Mouse (Mus musculus): Measurements from ENCODE around the gene Steap3. TPM values are rescaled to one million over a fixed set of nuclear protein-coding genes. Genes with fewer than 3 reads are reported as not detected.

The Steap3 gene
- polyA plus RNA-seq, 1 experiment from 2014 or later: 3.6 TPM

GRCm38 (mm10) chr1:120266460-120266859 lies 6.0 kb downstream of the Steap3 start:
- Histone ChIP-seq H3K36me3 (no peaks in the 10 kb centered on the region), H3K4me1 (replicated peaks) (peaks cover 20% of the 10 kb centered on the region), H3K27ac (no peak overlapping the region), H3K27me3 (ENCODE audit: insufficient read depth, poor library complexity, severe bottlenecking) (peaks cover 22% of the 10 kb centered on the region), H3K4me3 (no peak overlapping the region), H3K9me3 (no peaks in the 10 kb centered on the region)
- no peak for DNase-seq (ENCODE audit: low spot score)
- 41% methylated on average over 4 of the region's 4 CpGs for WGBS

DNA sequence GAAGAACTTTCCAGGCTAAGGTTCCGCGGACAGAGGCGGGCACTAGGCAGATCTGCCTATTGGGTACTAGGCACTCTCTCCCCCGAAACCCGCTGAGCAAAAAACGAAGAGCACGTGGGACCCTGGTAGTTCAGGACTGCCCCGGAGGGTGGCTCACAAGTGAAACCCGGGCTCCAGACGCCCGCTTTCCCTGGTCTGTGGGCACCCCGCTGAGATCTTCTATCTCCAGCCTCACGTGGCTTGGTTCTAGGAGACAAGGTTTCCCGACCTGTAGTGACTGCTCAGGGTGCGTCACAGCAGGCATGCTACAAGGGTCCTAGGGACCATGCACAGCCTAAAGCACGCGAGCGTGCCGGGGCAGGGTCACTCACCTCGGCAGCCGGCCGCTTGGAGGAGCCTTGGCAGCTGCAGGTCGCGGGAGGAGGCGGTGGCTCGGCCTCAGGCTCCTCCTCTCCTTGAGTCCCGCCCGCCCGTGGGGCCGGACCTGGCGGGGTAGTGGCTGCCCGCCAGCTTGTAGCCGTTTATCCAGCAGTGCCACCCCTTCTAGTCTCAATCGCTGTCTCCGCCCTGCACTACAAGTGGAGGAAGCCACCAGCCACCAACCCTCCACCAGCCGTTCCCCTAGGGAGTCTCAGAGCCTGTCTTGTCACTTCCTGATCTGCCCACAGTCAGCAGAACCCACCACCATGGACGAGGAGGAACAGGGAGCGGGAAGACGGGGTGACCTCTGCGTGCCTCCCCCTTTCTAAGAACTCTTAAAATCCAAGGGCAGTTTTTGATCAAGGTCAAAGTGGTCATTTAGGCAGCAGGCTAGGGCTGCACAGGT lies 7.4 kb downstream of the Steap3 start:
- H3K9me3 ChIP-seq: no peaks in the 10 kb centered on the region
- no peaks in the 10 kb centered on the region for H3K36me3 ChIP-seq
- H3K4me3 ChIP-seq: peak overlapping the region; percentile 58
- 1% methylated on average over 40 of the region's 40 CpGs for WGBS
- H3K27me3 ChIP-seq (ENCODE audit: insufficient read depth, poor library complexity, severe bottlenecking): peaks cover 22% of the 10 kb centered on the region
- peak overlapping the region; percentile 59 for H3K27ac ChIP-seq
- peaks cover 17% of the 10 kb centered on the region for H3K4me1 ChIP-seq (replicated peaks)
- DNase-seq (ENCODE audit: low spot score): peak; percentile 74

- no peak for DNase-seq (ENCODE audit: low spot score)
- WGBS: 85% methylated on average over 4 of the region's 4 CpGs
Measured at GRCm38 (mm10) chr1:120263226-120263625, 9.3 kb downstream of the Steap3 start.

GRCm38 (mm10) chr1:120261166-120261565 lies 11.3 kb downstream of the Steap3 start:
- Histone ChIP-seq H3K4me3 (no peak overlapping the region), H3K9me3 (no peaks in the 10 kb centered on the region), H3K27me3 (ENCODE audit: insufficient read depth, poor library complexity, severe bottlenecking) (peaks cover 22% of the 10 kb centered on the region), H3K36me3 (no peaks in the 10 kb centered on the region), H3K4me1 (replicated peaks) (peaks cover 24% of the 10 kb centered on the region), H3K27ac (no peak overlapping the region)
- DNase-seq (ENCODE audit: low spot score): no peak
- WGBS: 95% methylated on average over 5 of the region's 5 CpGs

More at GRCm38 (mm10) chr1:120263226-120263625, 9.3 kb downstream of the Steap3 start:
- H3K36me3 ChIP-seq: no peaks in the 10 kb centered on the region
- no peaks in the 10 kb centered on the region for H3K9me3 ChIP-seq
- H3K27ac ChIP-seq: no peak overlapping the region
- peaks cover 22% of the 10 kb centered on the region for H3K27me3 ChIP-seq (ENCODE audit: insufficient read depth, poor library complexity, severe bottlenecking)
- no peak overlapping the region for H3K4me3 ChIP-seq
- H3K4me1 ChIP-seq (replicated peaks): peaks cover 24% of the 10 kb centered on the region

GRCm38 (mm10) chr1:120259249-120259648 lies 13.3 kb downstream of the Steap3 start:
- DNase-seq (ENCODE audit: low spot score): no peak
- H3K4me3 ChIP-seq: no peak overlapping the region
- 82% methylated on average over 7 of the region's 7 CpGs for whole genome bisulfite sequencing
- H3K27ac ChIP-seq: no peak overlapping the region
- no peaks in the 10 kb centered on the region for H3K9me3 ChIP-seq
- peaks cover 10% of the 10 kb centered on the region for H3K27me3 ChIP-seq (ENCODE audit: insufficient read depth, poor library complexity, severe bottlenecking)
- peaks cover 9% of the 10 kb centered on the region; the same call in 1 of the 2 replicates for H3K4me1 ChIP-seq (replicated peaks)
- H3K36me3 ChIP-seq: no peaks in the 10 kb centered on the region

GRCm38 (mm10) chr1:120258744-120259143 lies 13.8 kb downstream of the Steap3 start:
- no peak for DNase-seq (ENCODE audit: low spot score)
- no peak overlapping the region for H3K4me3 ChIP-seq
- H3K27ac ChIP-seq: no peak overlapping the region
- H3K9me3 ChIP-seq: no peaks in the 10 kb centered on the region
- H3K4me1 ChIP-seq (replicated peaks): peaks cover 9% of the 10 kb centered on the region; the same call in 1 of the 2 replicates
- H3K27me3 ChIP-seq (ENCODE audit: insufficient read depth, poor library complexity, severe bottlenecking): peaks cover 5% of the 10 kb centered on the region
- no peaks in the 10 kb centered on the region for H3K36me3 ChIP-seq
- 56% methylated on average over 9 of the region's 9 CpGs for WGBS

GRCm38 (mm10) chr1:120258245-120258644 lies 14.3 kb downstream of the Steap3 start:
- DNase-seq (ENCODE audit: low spot score): no peak
- 89% methylated on average over 8 of the region's 8 CpGs for WGBS
- Histone ChIP-seq H3K4me3 (no peak overlapping the region), H3K4me1 (replicated peaks) (peaks cover 9% of the 10 kb centered on the region; the same call in 1 of the 2 replicates), H3K9me3 (no peaks in the 10 kb centered on the region), H3K27me3 (ENCODE audit: insufficient read depth, poor library complexity, severe bottlenecking) (peaks cover under 1% of the 10 kb centered on the region; the same call in 1 of the 2 replicates), H3K36me3 (no peaks in the 10 kb centered on the region), H3K27ac (no peak overlapping the region)

GRCm38 (mm10) chr1:120253751-120254150 lies 18.8 kb downstream of the Steap3 start:
- Histone ChIP-seq H3K36me3 (no peaks in the 10 kb centered on the region), H3K27me3 (ENCODE audit: insufficient read depth, poor library complexity, severe bottlenecking) (no peaks in the 10 kb centered on the region), H3K4me3 (no peak overlapping the region), H3K4me1 (replicated peaks) (peaks cover 4% of the 10 kb centered on the region; the same call in 1 of the 2 replicates), H3K27ac (no peak overlapping the region), H3K9me3 (no peaks in the 10 kb centered on the region)
- no peak for DNase-seq (ENCODE audit: low spot score)
- whole genome bisulfite sequencing: 82% methylated on average over 6 of the region's 6 CpGs

DNA sequence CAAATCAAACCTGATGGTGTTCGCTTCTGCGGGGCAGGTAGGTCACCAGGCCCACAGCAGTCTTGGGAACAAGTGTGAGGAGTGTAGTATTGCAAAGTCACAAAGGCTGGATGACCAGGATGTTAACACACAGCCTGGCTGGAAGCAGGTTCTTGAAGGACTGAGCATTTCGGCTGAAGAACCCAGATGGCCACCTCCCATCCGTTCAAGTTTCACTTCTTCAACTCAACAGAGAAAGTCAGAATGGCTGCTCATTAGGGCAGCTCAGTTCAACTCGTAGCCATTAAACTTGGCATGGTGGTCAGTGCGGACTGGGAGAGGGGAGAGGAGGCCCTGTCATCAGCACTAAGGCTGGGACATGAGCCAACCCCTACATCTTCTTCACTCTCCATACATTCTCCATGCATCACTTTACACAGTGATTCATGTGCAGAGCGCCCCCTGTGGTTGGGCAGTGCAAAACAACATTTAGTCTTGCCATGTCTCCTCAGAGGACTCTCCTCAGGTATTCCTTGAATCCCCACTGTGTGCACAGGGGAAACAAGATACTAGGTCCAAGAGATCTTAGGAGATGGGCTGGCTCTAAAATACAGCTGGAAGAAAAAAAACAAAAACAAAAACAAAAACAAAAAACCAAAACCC lies 19.9 kb downstream of the Steap3 start:
- no peak overlapping the region for H3K27ac ChIP-seq
- H3K9me3 ChIP-seq: no peaks in the 10 kb centered on the region
- DNase-seq (ENCODE audit: low spot score): no peak
- no peaks in the 10 kb centered on the region for H3K4me1 ChIP-seq (replicated peaks)
- H3K4me3 ChIP-seq: no peak overlapping the region
- 86% methylated on average over 7 of the region's 7 CpGs for WGBS
- no peaks in the 10 kb centered on the region for H3K36me3 ChIP-seq
- H3K27me3 ChIP-seq (ENCODE audit: insufficient read depth, poor library complexity, severe bottlenecking): no peaks in the 10 kb centered on the region

GRCm38 (mm10) chr1:120251193-120251592 lies 21.3 kb downstream of the Steap3 start:
- Histone ChIP-seq H3K27ac (no peak overlapping the region), H3K9me3 (no peaks in the 10 kb centered on the region), H3K4me3 (no peak overlapping the region), H3K27me3 (ENCODE audit: insufficient read depth, poor library complexity, severe bottlenecking) (no peaks in the 10 kb centered on the region), H3K36me3 (no peaks in the 10 kb centered on the region), H3K4me1 (replicated peaks) (no peaks in the 10 kb centered on the region)
- no peak for DNase-seq (ENCODE audit: low spot score)
- WGBS: 97% methylated on average over 1 of the region's 1 CpGs

DNA sequence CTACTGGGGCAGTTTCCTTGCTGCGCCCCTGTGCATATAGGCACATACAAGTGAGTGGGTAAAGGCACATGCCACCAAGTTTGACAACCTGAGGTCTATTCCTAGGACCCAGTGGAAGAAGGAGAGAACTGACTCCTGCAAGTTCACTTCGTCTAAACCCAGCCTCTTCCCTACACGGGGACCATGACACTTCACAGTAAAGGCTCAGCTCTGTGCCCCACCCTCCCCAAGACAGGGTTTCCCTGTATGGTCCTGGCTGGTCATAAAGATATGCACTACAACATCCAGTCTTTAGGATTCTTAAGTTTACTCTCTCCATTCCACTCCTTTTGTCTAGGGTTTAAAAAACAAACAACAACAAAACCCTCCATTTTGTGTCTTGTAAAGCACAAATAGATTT lies 21.9 kb downstream of the Steap3 start:
- H3K36me3 ChIP-seq: no peaks in the 10 kb centered on the region
- H3K4me1 ChIP-seq (replicated peaks): 0 out of 2 replicates have a peak, but pooled peaks cover 2% of the 10 kb centered on the region
- WGBS: 83% methylated on average over 3 of the region's 3 CpGs
- no peaks in the 10 kb centered on the region for H3K27me3 ChIP-seq (ENCODE audit: insufficient read depth, poor library complexity, severe bottlenecking)
- H3K9me3 ChIP-seq: no peaks in the 10 kb centered on the region
- no peak for DNase-seq (ENCODE audit: low spot score)
- H3K27ac ChIP-seq: no peak overlapping the region
- no peak overlapping the region for H3K4me3 ChIP-seq

DNA sequence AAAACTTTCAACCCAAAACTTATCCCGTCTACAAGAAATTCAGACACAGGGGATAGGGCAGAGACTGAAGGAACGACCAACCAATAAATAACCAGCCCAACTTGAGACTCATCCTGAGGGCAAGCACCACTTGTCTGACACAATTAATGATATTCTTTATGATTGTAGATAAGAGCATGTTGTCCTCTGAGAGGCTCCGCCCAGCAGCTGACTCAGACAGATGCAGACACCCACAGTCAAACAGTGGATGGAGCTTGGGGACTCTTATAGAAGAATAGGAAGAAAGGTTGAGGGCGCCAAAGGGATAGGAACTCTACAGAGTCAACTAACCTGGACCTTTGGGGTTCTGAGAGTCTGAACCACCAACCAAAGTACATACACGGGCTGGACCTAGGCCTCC lies 22.7 kb downstream of the Steap3 start:
- Histone ChIP-seq H3K4me1 (replicated peaks) (0 out of 2 replicates have a peak, but pooled peaks cover 3% of the 10 kb centered on the region), H3K36me3 (no peaks in the 10 kb centered on the region), H3K4me3 (no peak overlapping the region), H3K27ac (no peak overlapping the region), H3K27me3 (ENCODE audit: insufficient read depth, poor library complexity, severe bottlenecking) (no peaks in the 10 kb centered on the region), H3K9me3 (no peaks in the 10 kb centered on the region)
- no peak for DNase-seq (ENCODE audit: low spot score)
- WGBS: 91% methylated on average over 5 of the region's 5 CpGs

DNA sequence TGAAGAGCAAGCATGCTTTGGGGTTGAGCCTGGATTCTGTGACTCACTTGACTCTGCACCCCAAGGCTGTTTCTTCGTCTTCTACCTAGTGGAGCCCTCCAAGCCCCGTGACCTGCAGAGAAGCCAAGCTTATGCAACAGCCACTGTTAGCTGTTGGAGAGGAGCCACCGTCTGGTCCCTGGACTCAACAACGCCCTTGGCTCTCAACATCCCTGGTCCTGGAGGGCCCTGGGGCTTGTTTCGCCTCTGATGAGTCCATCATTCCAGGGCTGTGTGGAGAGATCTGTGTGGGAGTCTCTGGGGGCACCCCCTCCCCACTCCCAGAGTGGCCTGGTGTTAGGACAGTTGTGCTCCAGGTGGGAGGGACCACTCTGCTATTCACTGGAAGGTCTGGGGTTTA lies 24.3 kb downstream of the Steap3 start:
- Histone ChIP-seq H3K4me1 (replicated peaks) (0 out of 2 replicates have a peak, but pooled peaks cover 3% of the 10 kb centered on the region), H3K27me3 (ENCODE audit: insufficient read depth, poor library complexity, severe bottlenecking) (no peaks in the 10 kb centered on the region), H3K27ac (no peak overlapping the region), H3K36me3 (no peaks in the 10 kb centered on the region), H3K4me3 (no peak overlapping the region), H3K9me3 (no peaks in the 10 kb centered on the region)
- 79% methylated on average over 5 of the region's 5 CpGs for WGBS
- no peak for DNase-seq (ENCODE audit: low spot score)

Measured in hindbrain, embryonic 10.5 days (tissue).